Mouse (Mus musculus) testis, adult 2 months (tissue): ENCODE data around the gene Esr2.

Experiments
- CTCF ChIP-seq: fragments of 200-500 bp; IDR thresholded peaks from 2 replicates; pipeline ENCODE4 v1.5.1; 2012; ENCODE audit warnings: low read depth, mild to moderate bottlenecking, inconsistent platforms, low read length, moderate library complexity; ENCODE audit not compliant: control insufficient read depth, insufficient read depth, insufficient replicate concordance
- POLR2A ChIP-seq: fragments of 200-500 bp; IDR thresholded peaks from 2 replicates; pipeline ENCODE4 v1.6.1; 2012; ENCODE audit warnings: low read depth, mild to moderate bottlenecking, inconsistent platforms, low read length, moderate library complexity; ENCODE audit not compliant: control insufficient read depth

DNA sequence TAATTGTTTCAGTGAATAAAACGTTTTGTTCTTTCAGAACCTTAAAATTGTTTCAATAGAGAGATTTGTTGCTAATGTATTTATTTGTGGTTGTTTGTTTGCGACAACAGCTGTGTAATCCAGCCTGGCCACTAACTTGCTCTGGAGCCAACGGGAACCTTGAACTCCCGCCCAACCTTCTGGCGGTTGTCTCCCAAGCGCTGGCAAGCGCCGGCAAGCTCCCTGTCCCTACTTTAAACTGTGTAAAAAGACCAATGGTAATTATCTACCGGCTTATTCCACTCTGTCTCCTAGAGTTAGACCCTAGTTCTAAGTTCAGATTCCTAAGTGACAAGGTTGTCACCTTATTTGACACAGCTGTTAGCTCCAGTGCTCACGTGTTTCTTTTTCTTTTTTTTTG, 48.2 kb downstream of the Esr2 start:
- TF ChIP-seq CTCF: no peak
- no peak for TF ChIP-seq POLR2A
